Comparison of ENCODE assay signal across 8 mouse cellular contexts in the genomic region with DNA sequence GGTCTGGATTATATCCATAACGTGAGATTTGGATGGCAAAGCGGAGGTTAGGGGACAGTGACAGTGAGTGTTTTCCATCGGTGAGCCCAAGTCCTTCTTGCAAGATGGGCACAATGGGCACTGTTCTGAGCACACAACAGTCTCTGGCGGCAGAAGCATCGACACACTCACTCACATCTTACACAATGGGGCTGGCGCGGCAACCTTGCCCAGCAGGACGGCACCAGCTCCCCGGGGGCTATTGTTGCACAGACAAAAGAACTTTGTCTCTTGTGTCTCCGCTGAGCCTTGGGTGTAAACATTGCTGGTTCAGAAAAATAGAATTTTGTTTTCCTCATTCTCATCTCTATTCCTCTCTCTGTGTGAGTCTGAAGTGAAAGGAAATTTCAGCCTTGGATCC. TPM values are rescaled to one million over a fixed set of nuclear protein-coding genes. Genes with fewer than 3 reads are reported as not detected.
DNase-seq lines count a peak whose midpoint lies in the region.
"Had no signal": no experiment of that assay in that cellular context is flagged by ENCODE, and none has a peak within 500 bp of the region (broad histone marks: within the 10 kb centered on the region; RNA-seq: fewer than 3 reads in every experiment).

No protein-coding gene starts in this region.

- peak; percentile 55 for DNase-seq in right cerebral cortex, adult 18-20 months
- DNase-seq in right cerebral cortex, postnatal 10 days (ENCODE audit: low spot score in 2 of 2) = no peak
- DNase-seq in embryo, embryonic 9.5 days (ENCODE audit: extremely low spot score) = peak; percentile 15
- peak; percentile 18 to 32 for DNase-seq in layer of hippocampus, postnatal 36 days
- no peak for DNase-seq in ovary, postnatal 36 days (ENCODE audit: low spot score)
- DNase-seq in T-cell, adult 2 months (ENCODE audit: low spot score) = no peak
- no peak for DNase-seq in gastrocnemius, postnatal 25 days
- DNase-seq: heart, adult 2 months had no signal

RNA-seq across cellular contexts. Expression of gene Cldn18, which starts 53.6 kb away (rescaled TPM):
- total RNA-seq in layer of hippocampus, postnatal 36 days (2021) = not detected
- total RNA-seq in gastrocnemius, postnatal 25 days (2021) = not detected
- total RNA-seq: heart, adult 2 months had no signal

Comparison
In these comparisons a context has a peak if more than half of its experiments do, and no peak if none do; other contexts are left out.
1. DNase-seq: peak in right cerebral cortex, adult 18-20 months (single experiment), embryo, embryonic 9.5 days (single experiment) and layer of hippocampus, postnatal 36 days (2 of 2); none in right cerebral cortex, postnatal 10 days (0 of 2), ovary, postnatal 36 days (single experiment), T-cell, adult 2 months (single experiment) and gastrocnemius, postnatal 25 days (single experiment).